Mouse (Mus musculus) B cell, adult 2 months (primary cell): Measurements from ENCODE around the gene Cacng6.
A peak's percentile ranks its signal among the peaks of the same experiment; 100 is the strongest.
"Not testable (repeated sequence)": the region's sequence is repeated elsewhere in the genome, so short reads cannot be mapped to it uniquely, and the experiment has no call there.

Experiments used
- DNase-seq, 2 experiments: peaks; one replicate each; pipeline ENCODE4 v3.0.0; 2022

Cacng6 gene

GRCm38 (mm10) chr7:3423895-3424294 is at the start of gene Cacng6:
Gene Cacng6, plus strand, starts transcription at chr7:3424195.
- no peak for DNase-seq

GRCm38 (mm10) chr7:3376831-3377230 is 47.2 kb upstream of the Cacng6 start:
- peak; percentile 73 to 78 for DNase-seq

DNA sequence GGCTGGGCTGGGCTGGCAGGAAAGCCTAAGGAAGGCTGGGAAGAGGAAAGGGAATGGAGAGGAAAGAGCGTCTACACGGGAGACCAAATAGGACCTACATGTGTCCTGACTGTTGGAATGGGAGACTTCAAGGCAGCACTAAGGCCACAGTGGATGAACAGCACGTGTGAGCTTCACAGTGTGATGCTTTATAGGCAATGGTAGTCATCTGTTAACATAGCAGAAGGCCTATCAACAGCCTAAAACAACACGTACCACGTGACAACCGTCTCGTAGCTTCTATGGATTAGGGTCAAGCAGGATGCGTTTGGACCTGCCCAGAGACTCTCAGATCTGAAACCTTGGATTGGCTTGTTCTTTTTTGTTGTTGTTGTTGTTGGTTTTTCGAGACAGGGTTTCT is 41.9 kb upstream of the Cacng6 start:
- no peak for DNase-seq

- DNase-seq = no peak
Observed at GRCm38 (mm10) chr7:3384807-3385319, 39.1 kb upstream of the Cacng6 start.

- no peak for DNase-seq
Observed at GRCm38 (mm10) chr7:3386036-3386730, 37.8 kb upstream of the Cacng6 start.

DNA sequence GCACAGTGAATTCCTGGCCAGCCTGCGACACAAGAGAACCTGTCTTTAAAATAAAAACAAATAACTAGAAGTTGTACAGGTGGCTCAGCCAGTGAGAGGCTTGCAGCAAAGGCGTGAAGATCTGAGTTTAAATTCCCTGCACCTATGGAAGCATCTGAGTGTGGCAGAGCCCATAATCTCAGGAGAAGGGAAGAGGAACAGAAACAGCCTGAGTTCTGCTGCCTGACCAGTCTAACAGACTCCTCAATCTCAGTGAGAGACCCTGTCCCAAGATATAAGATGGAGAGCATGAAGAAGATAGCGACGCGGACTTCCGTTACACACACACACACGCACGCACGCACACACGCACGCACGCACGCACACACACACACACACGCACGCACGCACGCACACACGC is 36.2 kb upstream of the Cacng6 start:
- DNase-seq = no peak

- no peak for DNase-seq
Observed at GRCm38 (mm10) chr7:3388885-3389284, 35.1 kb upstream of the Cacng6 start.

DNA sequence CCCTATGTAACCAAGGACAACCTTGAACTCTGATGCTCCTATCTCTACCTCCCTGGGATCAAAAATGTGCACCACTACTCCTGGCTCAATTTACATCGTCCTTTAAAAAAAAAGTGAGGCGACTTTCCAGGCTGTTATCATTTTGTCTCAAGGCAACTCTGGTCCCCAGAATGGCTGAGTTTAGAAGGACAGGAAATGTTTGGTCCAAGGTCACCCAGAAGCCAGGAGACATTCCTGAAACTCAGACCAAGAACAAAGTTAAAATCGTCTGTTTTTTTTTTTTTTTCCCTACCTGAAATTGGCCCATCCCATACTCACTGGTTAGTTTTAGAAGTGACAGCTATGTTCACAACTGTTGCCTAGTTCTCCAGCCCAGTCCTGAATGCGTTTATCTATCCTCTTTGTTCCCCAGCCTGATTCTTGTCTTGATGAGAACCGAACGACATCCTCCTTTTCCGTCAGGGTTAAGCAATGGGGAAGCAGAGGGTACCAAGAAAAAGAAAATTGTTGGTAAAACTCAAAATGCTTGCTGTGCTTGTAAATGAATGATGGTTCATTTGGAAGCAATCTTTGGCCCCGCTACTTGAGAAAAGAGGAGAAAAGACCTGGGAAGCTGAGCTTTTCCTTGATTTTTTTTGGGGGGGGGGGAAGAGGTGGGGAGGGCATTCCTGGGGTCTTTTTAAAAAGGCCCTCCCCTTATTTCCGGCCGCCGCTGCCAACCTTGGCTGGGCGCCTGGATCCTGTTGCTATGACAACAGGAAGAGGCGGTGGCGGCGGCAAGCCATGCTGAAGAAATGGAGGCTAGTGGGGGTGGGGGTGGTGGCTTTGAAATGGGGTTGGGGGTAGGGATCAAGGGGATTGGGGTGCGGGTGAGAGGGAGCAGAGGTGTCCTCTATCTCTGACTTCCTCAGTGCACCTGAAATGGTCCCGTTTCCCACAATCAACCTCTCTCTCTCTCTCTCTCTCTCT is 34.3 kb upstream of the Cacng6 start:
- DNase-seq = no peak

GRCm38 (mm10) chr7:3390413-3391080 is 33.4 kb upstream of the Cacng6 start, which contains the start of gene Cacng8:
Gene Cacng8, plus strand, starts transcription at chr7:3390683.
- DNase-seq = no peak

- no peak for DNase-seq
Observed at GRCm38 (mm10) chr7:3391081-3391451, 32.9 kb upstream of the Cacng6 start.

- DNase-seq = no peak
Observed at GRCm38 (mm10) chr7:3391809-3392208, 32.2 kb upstream of the Cacng6 start.

- no peak for DNase-seq
Observed at GRCm38 (mm10) chr7:3397355-3397754, 26.6 kb upstream of the Cacng6 start.

DNA sequence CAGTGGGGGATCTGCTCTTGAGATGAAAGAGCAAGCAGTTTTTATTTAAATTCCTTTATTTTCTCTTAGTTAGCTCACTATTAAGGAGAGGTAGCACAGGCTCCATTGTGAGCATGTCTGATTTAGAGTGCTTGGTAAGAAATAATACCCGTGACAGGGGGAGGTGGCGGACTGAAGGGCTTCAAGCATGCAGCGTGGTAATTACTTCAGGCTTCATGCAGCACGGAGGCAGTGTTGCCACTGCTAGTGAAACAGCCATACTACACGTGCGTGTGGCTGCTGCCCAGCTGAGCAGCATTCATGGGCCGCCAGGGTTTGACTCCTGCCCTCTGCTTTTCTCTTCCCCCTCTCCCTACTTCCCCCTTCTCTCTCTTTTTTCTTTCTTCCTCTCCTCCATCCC is 26.2 kb upstream of the Cacng6 start:
- no peak for DNase-seq

DNA sequence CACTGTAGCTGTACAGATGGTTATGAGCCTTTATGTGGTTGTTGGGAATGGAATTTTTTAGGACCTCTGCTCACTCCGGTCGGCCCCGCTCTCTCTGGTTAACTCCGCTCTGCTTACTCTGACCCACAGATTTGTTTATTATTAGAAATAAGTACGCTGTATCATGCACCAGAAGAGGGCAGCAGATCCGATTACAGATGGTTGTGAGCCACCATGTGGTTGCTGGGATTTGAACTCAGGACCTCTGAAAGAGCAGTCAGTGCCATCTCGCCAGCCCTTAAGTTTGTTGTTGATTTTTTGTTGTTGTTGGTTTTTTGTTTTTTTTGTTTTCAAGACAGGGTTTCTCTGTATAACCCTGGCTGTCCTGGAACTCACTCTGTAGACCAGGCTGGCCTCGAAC is 25.6 kb upstream of the Cacng6 start:
- DNase-seq = not testable (repeated sequence)

DNA sequence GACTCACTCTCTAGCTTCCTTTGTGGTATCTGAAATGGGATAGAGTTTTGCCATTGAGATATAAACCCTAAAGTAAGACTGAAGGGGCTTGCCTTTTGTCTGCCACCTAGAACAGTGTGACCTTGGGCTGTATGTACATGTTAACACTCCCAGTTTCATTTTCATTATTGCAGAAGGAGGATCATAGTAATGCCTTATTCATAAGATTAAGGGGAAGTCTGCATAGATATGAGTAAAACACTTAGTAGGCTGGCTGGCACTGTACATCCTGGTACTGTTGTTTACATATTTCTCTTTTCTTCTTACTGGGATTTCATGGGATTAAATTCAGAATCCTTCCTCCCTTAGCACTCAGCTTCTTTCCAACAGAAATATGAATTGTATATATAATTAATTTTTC is 24.1 kb upstream of the Cacng6 start:
- no peak for DNase-seq

DNA sequence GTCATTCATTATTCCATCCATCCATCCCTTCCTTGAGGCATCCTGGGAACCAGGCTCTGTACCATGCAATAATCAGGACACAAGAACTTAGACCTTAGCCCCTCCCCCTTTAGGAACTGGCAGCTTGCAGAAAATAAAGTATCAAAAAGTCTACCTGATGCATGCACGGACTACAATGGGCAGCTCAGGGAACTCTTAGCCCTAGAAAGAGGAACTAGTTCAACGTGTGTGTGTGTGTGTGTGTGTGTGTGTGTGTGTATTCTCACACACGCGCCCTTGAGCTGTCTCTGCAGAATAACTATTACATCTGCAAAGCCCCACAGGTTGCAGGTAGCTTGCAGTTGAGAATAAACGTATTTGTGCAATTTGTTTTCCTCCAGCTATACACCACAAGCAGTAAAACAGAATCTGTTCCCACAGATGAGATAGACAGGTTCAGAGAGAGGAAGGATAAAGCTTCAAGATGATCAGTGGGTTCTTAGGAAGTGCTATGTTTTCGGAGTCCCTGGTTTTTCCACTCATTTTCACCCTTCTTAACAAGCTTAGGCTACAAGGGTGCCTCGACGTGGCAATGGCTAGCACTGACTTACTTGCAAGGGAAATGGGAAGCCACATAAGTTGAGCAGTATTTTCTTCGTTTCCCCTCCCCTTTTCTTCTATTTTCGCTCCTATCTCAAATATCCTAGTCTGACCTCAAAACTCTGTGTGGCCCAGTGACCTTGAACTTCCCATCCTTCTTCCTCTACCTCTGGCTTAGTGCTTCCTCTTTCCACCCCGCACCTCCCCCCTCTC is 14.1 kb upstream of the Cacng6 start:
- DNase-seq = peak; percentile 43 to 45

DNA sequence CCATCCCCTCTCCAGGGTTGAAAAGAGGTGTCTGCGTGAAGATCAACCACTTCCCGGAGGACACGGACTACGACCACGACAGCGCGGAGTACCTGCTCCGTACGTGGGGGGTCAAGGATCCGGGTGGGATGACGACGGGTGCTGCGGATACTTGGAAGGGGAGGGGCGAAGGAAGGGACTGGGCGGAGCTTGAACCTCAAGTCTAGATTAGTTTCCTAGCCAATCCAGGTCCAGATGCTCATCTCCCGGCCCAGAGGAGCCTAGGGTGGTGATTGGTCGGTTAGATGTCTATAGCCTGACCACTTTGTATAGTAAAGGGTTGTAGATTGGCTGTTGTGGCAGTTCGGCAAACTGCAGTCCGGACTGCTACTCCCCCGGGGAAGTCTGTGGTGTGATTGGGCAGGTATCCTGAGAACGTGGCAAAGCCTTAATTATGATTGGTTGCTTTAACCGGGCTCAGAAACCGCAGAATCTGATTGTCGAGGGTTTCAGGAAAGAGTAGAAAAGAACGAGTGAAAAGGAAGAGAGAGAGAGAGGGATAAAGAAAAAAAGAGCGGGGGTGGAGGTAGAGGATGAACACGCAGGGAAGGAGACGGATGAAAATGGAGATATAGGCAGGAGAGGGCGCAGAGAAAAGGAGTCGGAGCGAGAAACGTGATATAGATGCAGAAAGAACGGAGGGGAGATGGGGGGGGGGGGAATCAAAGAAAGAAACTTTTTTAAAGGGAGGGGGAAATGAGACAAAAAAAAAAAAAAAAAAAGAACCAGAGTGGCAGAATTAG is 12.6 kb upstream of the Cacng6 start:
- peak; percentile 24 to 37 for DNase-seq

DNA sequence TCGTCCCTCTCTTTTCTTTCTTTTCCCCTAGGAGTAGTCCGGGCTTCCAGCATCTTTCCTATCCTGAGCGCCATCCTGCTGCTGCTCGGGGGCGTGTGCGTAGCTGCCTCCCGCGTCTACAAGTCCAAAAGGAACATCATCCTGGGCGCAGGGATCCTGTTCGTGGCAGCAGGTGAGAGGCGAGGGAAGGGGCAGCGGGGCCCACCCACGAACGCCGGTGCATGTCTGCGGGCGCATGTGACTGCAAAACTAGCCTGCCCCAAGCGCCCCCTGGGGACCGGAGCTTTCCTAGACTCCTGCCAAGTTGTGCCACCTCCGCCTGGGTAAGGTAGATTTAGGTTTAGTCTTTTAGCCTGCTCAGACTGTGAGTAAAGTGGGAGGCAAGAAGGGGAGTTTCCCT is 12.0 kb upstream of the Cacng6 start:
- DNase-seq = peak; percentile 23 to 25

- no peak for DNase-seq
Observed at GRCm38 (mm10) chr7:3414888-3415287, 9.1 kb upstream of the Cacng6 start.

DNA sequence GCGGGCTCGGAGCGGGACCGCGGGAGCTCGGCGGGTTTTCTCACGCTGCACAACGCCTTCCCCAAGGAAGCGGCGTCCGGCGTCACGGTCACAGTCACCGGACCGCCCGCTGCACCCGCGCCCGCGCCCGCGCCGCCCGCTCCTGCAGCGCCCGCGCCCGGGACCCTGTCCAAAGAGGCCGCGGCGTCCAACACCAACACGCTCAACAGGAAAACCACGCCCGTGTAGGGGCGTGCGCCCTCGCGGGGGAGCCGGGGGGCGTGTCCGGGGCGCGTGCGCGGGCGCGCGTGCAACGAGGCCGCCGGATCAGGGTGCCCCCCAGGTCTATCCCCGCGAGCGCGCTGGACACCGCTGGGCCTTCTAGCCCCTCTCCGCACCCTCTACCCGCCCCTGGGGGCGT is 8.6 kb upstream of the Cacng6 start:
- DNase-seq = peak; percentile 12 to 32

- DNase-seq = no peak
Observed at GRCm38 (mm10) chr7:3419941-3420340, 4.1 kb upstream of the Cacng6 start.

- no peak for DNase-seq
Observed at GRCm38 (mm10) chr7:3420466-3420865, 3.5 kb upstream of the Cacng6 start.
